Mouse (Mus musculus) brain, embryonic 18.5 days (tissue): ENCODE results near the gene Dennd2a.
"Not testable (repeated sequence)": the region's sequence is repeated elsewhere in the genome, so short reads cannot be mapped to it uniquely, and the experiment has no call there.

Experiments used
- DNase-seq: peaks from one replicate; pipeline ENCODE4 v3.0.0-alpha.2; 2012; ENCODE audit warnings: low read depth, low spot score

Gene Dennd2a

DNA sequence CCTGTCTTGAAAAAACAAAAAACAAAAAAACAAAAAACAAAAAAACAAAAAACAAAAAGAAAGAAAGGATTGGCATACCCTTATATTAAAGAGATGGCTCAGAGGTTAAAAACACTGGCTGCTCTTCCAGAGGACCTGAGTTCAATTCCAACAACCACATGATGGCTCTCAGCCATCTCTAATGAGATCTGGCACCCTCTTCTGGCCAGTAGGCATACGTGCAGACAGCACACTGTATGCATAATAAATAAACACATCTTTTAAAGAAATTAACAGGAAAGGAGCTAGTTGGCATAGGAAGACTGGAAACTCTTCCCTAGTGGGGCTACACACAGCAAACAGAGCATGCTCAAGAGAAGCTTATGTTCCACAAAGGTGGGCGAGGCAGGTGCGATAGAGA is 106.6 kb downstream of the Dennd2a start:
- no peak for DNase-seq

DNA sequence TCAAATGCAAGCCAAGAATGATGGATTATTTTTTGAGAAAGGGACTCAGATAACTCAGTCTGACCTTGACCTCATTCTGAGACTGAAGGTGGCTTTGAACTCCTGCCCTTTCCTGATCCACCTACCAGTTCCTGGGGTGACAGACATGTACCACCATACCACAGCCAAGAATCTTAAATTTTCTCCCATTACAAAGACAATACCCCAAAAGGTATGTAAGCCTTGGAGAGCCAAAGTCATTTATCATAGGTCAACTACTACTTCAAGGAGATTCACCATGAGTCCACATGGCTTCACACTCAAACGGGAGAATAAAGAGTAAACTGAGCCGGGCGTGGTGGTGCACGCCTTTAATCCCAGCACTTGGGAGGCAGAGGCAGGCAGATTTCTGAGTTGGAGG is 107.1 kb downstream of the Dennd2a start:
- no peak for DNase-seq

GRCm38 (mm10) chr6:39447429-39448185 is 110.1 kb downstream of the Dennd2a start:
- DNase-seq, result no peak

DNA sequence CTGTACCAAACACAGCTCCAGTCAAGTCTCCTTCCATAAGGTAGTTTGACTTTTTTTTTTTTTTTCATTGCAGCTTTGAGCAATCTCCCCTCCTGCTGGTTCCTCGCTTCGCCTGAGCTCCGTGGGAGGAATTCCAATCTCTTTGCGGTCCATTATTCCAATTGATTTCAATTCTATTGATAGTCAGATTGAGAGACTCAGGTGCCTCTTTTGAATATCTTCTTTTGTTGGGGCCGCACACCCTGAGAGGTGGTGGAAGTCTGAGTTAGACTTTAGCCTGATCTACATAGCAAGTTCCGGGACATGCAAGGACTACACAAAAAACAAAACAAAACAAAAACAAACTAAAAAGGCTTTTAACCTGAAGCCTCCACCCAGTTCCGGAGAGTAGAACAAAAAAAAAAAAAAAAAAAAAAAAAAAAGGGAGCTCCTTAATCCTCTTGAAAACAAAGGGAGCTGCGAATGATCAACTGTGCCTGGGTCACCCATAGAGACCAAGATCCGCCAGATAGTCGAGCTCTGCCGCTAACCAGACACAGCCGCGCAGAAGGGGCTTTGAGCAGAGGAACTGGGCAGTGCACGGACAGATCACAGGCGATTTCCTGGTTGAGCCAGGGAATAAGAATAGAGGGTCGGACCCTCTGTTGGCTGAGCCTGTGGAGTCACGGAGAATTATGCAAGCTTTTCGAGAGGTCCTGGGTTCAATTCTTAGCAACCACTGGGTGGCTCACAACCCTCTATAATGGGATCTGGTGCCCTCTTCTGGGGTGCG is 111.7 kb downstream of the Dennd2a start:
- DNase-seq, result no peak

- DNase-seq, result no peak
Observed at GRCm38 (mm10) chr6:39442786-39443287, 114.8 kb downstream of the Dennd2a start.

GRCm38 (mm10) chr6:39440207-39440606 is 117.5 kb downstream of the Dennd2a start:
- DNase-seq, result no peak

GRCm38 (mm10) chr6:39437519-39437918 is 120.1 kb downstream of the Dennd2a start:
- not testable (repeated sequence) for DNase-seq

DNA sequence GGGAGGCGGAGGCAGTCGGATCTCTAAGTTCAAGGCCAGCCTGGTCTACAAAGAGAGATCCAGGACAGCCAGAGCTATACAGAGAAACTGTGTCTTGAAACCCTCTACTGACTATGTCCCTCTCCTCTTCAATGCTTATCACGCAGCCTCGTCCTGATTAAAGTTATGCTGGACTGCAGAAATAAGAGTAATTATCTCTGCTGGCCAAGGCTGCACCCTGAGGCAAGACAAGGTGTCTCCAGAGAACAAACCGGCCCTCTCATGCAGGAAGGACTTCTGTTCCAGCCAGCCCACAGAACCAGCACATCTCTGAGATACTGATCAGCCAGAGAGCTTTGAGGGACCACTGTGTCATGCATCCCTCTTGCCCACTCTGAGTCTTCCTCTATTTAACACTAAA is 121.8 kb downstream of the Dennd2a start:
- DNase-seq, result no peak

DNA sequence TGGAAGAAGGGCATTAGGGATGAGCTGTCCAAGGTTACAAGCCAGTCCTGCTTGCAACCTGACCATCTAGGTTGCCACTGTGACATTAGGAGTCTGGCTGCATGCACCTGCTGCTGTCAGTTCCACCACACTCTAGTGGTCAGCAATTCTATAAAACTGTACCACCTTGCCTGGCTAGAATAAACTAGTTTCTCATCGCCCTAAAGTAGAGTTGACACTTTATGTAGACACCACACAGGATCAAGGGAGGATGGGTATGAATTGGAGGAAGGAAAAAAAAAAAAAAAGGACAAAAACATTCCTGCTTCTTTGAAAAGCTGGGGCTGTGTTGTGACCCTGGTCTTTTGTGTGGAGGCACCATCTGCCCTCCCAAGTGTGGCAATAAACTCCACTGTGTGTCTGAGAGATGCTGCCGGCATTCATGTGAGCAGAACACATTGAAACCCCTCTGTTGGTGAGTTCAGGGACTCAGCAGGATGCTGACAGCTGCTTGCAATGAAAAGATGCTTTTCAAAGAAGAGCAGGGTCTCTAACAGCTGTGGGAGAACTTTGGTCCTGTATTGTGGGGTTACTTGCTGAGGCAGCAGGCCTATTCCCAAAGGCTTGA is 122.7 kb downstream of the Dennd2a start:
- DNase-seq, result no peak

GRCm38 (mm10) chr6:39434111-39434885 is 123.4 kb downstream of the Dennd2a start:
- DNase-seq, result no peak

- DNase-seq, result no peak
Observed at GRCm38 (mm10) chr6:39433701-39434100, 124.0 kb downstream of the Dennd2a start.

- DNase-seq, result no peak
Observed at GRCm38 (mm10) chr6:39433174-39433573, 124.5 kb downstream of the Dennd2a start.

GRCm38 (mm10) chr6:39430722-39431121 is 126.9 kb downstream of the Dennd2a start:
- no peak for DNase-seq

GRCm38 (mm10) chr6:39429007-39429788 is 128.5 kb downstream of the Dennd2a start:
- DNase-seq, result no peak

DNA sequence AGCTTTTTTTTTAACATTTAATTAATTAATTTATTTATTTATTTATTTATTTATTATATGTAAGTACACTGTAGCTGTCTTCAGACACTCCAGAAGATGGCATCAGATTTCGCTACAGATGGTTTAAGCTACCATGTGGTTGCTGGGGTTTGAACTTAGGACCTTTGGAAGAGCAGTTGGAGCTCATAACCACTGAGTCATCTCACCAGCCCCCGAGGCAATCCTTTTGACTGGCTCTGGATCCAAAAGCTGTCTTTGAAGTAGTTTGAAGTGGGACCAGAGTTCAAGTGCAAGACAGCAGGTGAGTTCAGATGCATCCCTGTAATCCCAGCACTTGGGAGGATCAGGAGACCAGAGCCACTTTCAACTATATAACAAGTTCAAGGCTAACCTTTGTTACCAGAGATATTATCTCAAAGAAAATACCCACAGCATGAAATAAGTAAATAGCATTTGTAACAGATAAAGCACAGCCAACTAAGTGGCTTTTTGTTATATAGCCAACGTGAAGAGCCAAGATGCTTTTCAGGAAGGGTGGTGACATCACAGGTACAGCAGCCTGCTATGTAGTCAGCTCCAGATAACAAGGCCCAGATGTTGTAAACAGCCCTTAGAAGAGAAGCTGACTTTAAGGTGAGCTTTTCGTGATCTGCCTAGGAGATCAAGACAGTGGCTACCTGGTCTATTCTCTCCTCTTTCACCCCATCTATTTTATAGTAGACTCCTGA is 130.2 kb downstream of the Dennd2a start:
- DNase-seq, result no peak

DNA sequence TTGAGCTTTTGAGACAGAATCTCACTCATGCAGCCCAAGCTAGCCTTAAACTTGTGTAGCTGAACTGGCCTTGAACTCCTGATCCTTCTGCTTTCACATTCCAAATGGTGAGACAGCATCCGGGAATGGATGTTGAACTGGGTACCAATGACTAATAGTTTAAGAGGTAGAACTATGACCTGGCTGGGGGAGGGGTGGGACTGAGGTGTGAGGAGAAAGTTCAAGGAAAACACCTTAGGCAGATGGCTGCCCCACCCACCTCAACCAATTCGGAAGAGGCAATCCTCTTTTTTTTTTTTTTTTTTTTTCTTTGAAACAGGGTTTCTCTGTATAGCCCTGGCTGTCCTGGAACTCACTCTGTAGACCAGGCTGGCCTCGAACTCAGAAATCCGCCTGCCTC is 130.9 kb downstream of the Dennd2a start:
- DNase-seq, result no peak

DNA sequence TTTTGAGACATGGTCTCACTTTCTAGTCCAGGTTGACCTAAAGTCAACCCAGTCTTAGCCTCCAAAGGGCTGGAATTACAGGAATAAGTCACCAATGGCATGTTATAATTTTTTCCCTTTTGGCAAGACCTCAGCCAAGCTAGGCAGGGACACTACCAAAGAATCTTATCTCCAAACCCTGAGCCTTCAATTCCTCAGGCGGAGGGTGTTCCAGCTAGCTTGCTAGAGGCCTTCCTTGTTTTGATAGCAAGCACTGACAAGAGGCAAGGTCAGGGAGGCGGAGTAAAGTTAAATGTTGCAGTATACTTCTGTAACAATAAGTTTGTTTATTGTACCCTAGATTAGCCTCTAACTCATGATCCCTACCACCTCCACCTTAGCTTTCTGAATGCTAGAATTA is 132.5 kb downstream of the Dennd2a start:
- no peak for DNase-seq

DNA sequence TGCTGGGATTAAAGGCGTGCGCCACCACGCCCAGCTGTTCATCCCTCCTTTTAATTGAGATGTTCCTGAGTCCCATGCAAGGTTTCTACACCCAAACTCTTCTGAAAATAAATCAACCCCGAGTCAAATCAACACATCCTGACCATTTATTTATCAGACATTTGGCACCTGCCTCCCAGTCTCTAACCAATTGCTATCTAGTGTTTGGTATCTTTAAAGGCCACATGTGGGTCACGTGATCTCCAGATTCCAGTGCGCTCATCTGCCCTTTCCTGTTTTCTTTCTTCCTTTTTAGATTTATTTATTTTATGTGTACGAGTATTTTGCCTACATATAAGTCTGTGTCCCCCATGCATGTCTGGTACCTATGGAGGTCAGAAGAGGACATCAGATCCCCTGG is 134.0 kb downstream of the Dennd2a start:
- DNase-seq, result no peak

- DNase-seq, result no peak
Observed at GRCm38 (mm10) chr6:39423130-39423551, 134.5 kb downstream of the Dennd2a start.

DNA sequence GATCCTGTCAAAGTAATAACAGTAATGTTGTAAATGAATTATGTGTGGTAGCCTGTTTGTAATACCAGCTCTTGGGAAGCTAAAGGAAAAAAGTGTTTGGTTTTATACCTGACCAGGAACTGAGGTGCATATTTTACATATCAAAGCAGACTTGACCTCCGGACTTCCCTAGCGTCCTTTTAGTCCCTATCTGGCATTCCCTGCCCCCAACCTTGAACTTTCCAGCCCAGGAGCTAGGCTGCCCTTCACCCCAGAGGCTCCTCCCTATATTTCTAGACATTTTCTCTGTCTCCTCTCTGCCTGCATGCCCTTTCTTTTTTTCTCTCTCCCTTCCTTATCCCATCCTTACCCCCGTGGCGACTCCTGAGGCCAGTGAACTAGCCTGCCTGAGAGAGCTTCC is 136.8 kb downstream of the Dennd2a start:
- DNase-seq, result no peak
